Mouse (Mus musculus) stomach, postnatal 0 days (tissue): ENCODE measurements around the gene Ctnna3.

Experiments
- CTCF ChIP-seq: IDR thresholded peaks from 2 replicates; pipeline ENCODE4 v1.5.1; 2016; ENCODE audit warnings: antibody characterized with exemption, low read depth, mild to moderate bottlenecking, moderate library complexity
- EP300 ChIP-seq: optimal IDR thresholded peaks from 2 replicates; pipeline ENCODE3; 2016; ENCODE audit warnings: antibody characterized with exemption

DNA sequence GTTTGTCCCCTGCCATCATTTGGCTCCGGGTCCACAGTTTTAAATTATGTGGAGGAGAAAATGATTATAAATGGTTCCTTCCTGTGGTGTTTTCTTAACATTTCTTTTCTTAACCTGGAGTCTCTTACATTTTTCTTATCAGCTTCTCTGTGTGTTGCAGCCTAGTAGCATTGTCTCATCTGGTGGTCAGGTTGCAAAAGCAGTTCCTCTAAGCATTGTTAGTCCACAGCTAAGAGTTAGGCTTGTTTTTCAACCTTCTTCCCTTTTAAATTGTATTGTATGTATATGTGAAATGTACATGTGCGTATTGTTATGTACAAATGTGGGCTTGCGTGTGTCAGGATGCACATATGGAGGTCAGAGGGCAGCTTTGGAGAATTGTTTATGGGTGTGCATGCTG, 220.4 kb downstream of the Ctnna3 start:
- TF ChIP-seq EP300 (no peak), CTCF (no peak)
